Mouse (Mus musculus) testis, adult 2 months (tissue): ENCODE measurements around the gene Ctnnd2. TPM values are rescaled to one million over a fixed set of nuclear protein-coding genes. Genes with fewer than 3 reads are reported as not detected.

Experiments used
- H3K27ac ChIP-seq: fragments of 200-500 bp; 2 replicates; pipeline ENCODE4 v1.5.1; 2012; ENCODE audit warnings: low read depth, low read length; ENCODE audit not compliant: control insufficient read depth, insufficient read depth
- H3K27me3 ChIP-seq: fragments of 200-500 bp; 2 replicates; pipeline ENCODE4 v1.6.1; 2012; ENCODE audit warnings: mild to moderate bottlenecking, low read length, moderate library complexity; ENCODE audit not compliant: control insufficient read depth, insufficient read depth
- H3K36me3 ChIP-seq: fragments of 200-500 bp; 2 replicates; pipeline ENCODE4 v1.6.1; 2012; ENCODE audit warnings: mild to moderate bottlenecking, low read length; ENCODE audit not compliant: control insufficient read depth, insufficient read depth
- H3K4me1 ChIP-seq: fragments of 200-500 bp; 2 replicates; pipeline ENCODE4 v1.6.1; 2012; ENCODE audit warnings: low read length; ENCODE audit not compliant: control insufficient read depth, insufficient read depth
- H3K4me3 ChIP-seq: fragments of 200-500 bp; 2 replicates; pipeline ENCODE4 v1.5.1; 2012; ENCODE audit warnings: low read depth, mild to moderate bottlenecking, low read length, moderate library complexity, mixed read lengths; ENCODE audit not compliant: control insufficient read depth
- CTCF ChIP-seq: fragments of 200-500 bp; IDR thresholded peaks from 2 replicates; pipeline ENCODE4 v1.5.1; 2012; ENCODE audit warnings: low read depth, mild to moderate bottlenecking, inconsistent platforms, low read length, moderate library complexity; ENCODE audit not compliant: control insufficient read depth, insufficient read depth, insufficient replicate concordance
- POLR2A ChIP-seq: fragments of 200-500 bp; IDR thresholded peaks from 2 replicates; pipeline ENCODE4 v1.6.1; 2012; ENCODE audit warnings: low read depth, mild to moderate bottlenecking, inconsistent platforms, low read length, moderate library complexity; ENCODE audit not compliant: control insufficient read depth
- polyA plus RNA-seq: library from polyadenylated mRNA; depleted of rRNA; stranded (reverse); fragments of >200 nt; gene quantifications from 2 replicates; pipeline ENCODE4 v1.2.3, GENCODE M21; 2012

Gene Ctnnd2
- polyA plus RNA-seq, 1 experiment = 3.8 TPM

- no peak for TF ChIP-seq POLR2A
- no peak for TF ChIP-seq CTCF
- Histone ChIP-seq H3K27me3 (no peaks in the 10 kb centered on the region), H3K27ac (no peak overlapping the region), H3K4me3 (no peak overlapping the region), H3K36me3 (no peaks in the 10 kb centered on the region), H3K4me1 (no peaks in the 10 kb centered on the region)
Observed at GRCm38 (mm10) chr15:30681939-30682338, 509.5 kb downstream of the Ctnnd2 start.

GRCm38 (mm10) chr15:30682360-30683119 lies 510.1 kb downstream of the Ctnnd2 start:
- Histone ChIP-seq H3K4me1 (no peaks in the 10 kb centered on the region), H3K36me3 (no peaks in the 10 kb centered on the region), H3K27me3 (no peaks in the 10 kb centered on the region), H3K4me3 (no peak overlapping the region), H3K27ac (no peak overlapping the region)
- TF ChIP-seq POLR2A (no peak), CTCF (no peak)

GRCm38 (mm10) chr15:30686206-30687101 lies 514.1 kb downstream of the Ctnnd2 start:
- TF ChIP-seq CTCF = no peak
- Histone ChIP-seq H3K4me3 (no peak overlapping the region), H3K27ac (no peak overlapping the region), H3K27me3 (no peaks in the 10 kb centered on the region), H3K4me1 (no peaks in the 10 kb centered on the region), H3K36me3 (no peaks in the 10 kb centered on the region)

GRCm38 (mm10) chr15:30693754-30694205 lies 521.4 kb downstream of the Ctnnd2 start:
- no peak for TF ChIP-seq CTCF
- TF ChIP-seq POLR2A = no peak
- Histone ChIP-seq H3K4me3 (no peak overlapping the region), H3K27ac (no peak overlapping the region), H3K36me3 (no peaks in the 10 kb centered on the region), H3K4me1 (no peaks in the 10 kb centered on the region), H3K27me3 (no peaks in the 10 kb centered on the region)

- TF ChIP-seq POLR2A = no peak
- no peak for TF ChIP-seq CTCF
- no peak overlapping the region for H3K27ac ChIP-seq
Observed at GRCm38 (mm10) chr15:30694286-30694685, 521.9 kb downstream of the Ctnnd2 start.

GRCm38 (mm10) chr15:30695859-30696258 lies 523.5 kb downstream of the Ctnnd2 start:
- no peaks in the 10 kb centered on the region for H3K36me3 ChIP-seq
- no peaks in the 10 kb centered on the region for H3K4me1 ChIP-seq
- TF ChIP-seq POLR2A (no peak), CTCF (no peak)
- no peaks in the 10 kb centered on the region for H3K27me3 ChIP-seq
- H3K27ac ChIP-seq = no peak overlapping the region
- H3K4me3 ChIP-seq = no peak overlapping the region

More at GRCm38 (mm10) chr15:30694286-30694685, 521.9 kb downstream of the Ctnnd2 start:
- no peaks in the 10 kb centered on the region for H3K27me3 ChIP-seq
- H3K36me3 ChIP-seq = no peaks in the 10 kb centered on the region
- H3K4me3 ChIP-seq = no peak overlapping the region
- H3K4me1 ChIP-seq = no peaks in the 10 kb centered on the region

GRCm38 (mm10) chr15:30697356-30697755 lies 525.0 kb downstream of the Ctnnd2 start:
- no peak for TF ChIP-seq CTCF
- TF ChIP-seq POLR2A = no peak
- Histone ChIP-seq H3K4me3 (no peak overlapping the region), H3K4me1 (no peaks in the 10 kb centered on the region), H3K36me3 (no peaks in the 10 kb centered on the region), H3K27me3 (no peaks in the 10 kb centered on the region), H3K27ac (no peak overlapping the region)
